Mouse (Mus musculus): ENCODE data around the gene Mtcp1. TPM values are rescaled to one million over a fixed set of nuclear protein-coding genes. Genes with fewer than 3 reads are reported as not detected.

Gene Mtcp1
- 11.4 and 12.1 TPM in 2 replicates for total RNA-seq (2021)
- long read RNA-seq, partial matches to known transcripts, result 0 of 2 reads
- long read RNA-seq, other reads (novel, unspliced or antisense), result 1 of 2 reads

- DNase-seq, result peak; percentile 83
Measured at GRCm38 (mm10) chrX:75415936-75416785, at the start of gene Mtcp1, which contains the start of the genes Cmc4 and Brcc3. Gene Mtcp1, minus strand, starts transcription at chrX:75416588. Gene Cmc4, minus strand, starts transcription at chrX:75416584. Gene Brcc3, plus strand, starts transcription at chrX:75416628.

- DNase-seq, result no peak
Measured at GRCm38 (mm10) chrX:75454597-75454996, 38.2 kb upstream of the Mtcp1 start.

DNA sequence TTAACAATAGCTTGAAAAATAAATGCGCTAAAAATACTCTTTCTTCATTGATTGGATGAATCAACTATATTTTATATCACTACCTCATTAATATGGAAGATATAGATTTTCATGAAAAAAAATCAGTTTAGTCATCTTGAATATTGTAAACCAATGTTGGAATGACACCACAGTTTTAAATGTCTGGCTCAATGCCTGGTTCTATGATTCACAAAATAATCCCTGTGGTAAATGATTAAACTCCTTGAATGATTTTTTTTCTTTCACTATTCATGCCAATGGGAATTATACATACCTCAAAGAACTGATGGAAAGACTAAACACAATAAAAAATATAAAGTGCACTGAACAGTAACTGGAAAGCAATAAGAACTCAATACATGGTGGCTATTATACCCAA is 6.7 kb downstream of the Mtcp1 start:
- DNase-seq, result no peak

DNA sequence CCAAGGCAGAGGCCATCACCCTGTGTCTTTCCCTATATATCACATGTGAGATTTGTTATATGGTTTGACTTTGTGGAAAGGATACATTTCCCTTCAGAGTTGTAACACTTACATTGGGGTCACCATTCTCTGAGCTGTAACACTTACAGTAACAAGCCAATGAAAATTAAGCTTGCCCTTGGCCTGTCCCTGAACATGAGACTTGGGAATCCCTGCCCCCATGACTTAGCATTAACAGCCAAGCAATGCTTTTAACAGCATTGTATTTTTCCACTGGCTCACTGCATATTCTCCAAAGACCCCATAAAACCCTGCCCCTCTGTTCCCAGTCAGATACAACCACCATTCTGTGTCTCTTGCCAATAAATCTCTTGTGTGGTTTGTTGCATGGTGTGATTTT is 13.0 kb downstream of the Mtcp1 start:
- DNase-seq, result no peak

DNA sequence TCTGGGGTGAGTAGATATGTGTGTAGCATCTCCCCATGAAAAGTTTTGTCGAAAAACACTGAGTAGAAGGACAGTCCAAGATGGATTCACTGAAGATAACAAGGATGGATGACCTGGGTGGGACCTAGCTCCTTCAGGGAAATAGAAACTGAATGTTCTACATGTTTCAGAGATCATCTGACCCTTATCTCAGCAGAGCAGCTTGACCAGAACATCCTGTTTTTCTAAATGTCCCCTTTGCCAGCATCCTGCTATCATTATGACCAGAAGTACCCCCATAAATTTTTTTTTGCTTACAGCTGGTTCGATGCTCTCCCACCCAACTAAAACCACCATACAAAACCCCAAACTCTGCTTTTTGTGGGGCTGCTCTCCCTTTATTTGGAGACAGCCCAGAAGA is 13.7 kb downstream of the Mtcp1 start:
- no peak for DNase-seq

DNA sequence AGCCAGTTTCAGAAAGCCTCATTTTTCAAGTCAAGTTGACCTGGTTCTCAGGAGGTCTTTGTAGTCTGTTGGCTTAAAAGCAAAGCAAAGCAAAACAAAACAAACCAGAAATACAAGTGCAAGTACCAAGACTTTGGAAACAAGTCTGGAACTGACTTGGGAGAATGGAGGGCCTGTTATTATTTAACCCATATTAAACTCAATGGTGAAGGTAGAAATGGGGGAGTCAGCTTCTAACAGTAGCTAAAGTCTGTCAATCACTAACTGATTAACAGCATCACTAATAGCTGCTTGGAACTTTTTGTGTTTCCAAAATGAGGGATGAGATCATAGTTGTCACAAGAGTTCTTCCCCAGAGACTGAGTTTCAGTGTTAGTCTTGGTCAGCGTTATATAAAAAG is 16.9 kb downstream of the Mtcp1 start:
- no peak for DNase-seq

GRCm38 (mm10) chrX:75382195-75382771 is 34.1 kb downstream of the Mtcp1 start, which contains the start of the genes Fundc2 and F8:
Gene Fundc2, plus strand, starts transcription at chrX:75382399.
Gene F8, minus strand, starts transcription at chrX:75382615.
- peak; percentile 71 for DNase-seq

DNA sequence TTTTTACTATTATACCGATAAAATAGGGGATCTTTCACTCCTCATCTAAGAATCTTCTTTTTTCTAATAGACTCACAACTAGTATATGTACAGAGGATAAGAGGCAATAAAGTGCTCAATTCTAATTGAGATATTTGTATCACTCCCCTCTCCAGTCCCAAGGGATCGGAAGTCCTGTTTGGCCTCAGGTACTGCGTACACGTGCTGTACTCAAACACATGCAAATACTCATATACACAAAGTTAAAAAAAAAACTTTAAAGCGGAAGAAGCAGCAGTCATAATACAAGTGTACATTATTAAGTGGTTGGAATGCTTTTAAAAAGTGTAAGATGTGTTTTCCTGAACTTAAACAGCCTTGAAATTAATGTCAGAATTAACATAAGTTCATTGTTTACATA is 34.7 kb downstream of the Mtcp1 start:
- no peak for DNase-seq

DNA sequence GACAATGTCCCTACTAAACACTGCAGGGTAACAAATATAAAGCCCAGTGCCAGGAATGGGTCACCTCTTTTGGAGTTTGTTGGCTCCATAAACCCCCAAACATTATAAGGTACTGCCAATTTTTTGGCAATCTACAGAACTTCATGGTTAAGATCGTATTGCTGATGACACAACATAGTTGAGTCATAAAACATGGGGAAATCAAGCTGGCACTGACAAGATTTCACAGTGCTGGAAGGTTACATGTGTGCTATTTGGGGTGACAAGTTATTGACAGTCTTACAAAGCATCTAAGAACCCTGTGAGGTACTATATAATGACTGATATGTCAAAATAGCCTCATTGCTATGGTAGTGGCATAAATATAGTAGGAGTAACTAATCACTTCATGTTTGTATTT is 35.2 kb downstream of the Mtcp1 start:
- no peak for DNase-seq

DNA sequence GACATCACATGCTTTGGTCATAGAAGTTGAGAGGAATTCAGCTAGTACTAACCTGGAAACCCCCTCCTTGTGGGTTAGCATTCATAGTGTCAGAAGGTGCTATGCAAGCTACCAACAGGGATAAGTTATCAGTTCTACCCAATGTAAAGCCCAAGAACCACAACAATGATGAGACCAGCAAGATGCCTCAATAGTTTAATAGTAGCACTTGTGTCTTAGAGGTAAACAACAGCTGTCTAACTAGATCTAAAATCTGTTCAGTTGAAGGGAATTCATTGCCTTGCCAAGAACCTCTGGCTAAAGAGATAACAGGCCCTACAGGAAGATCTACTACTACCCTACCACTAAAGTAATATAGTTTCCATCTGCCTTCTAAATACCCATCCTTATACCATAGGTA is 39.6 kb downstream of the Mtcp1 start:
- DNase-seq, result no peak

- no peak for DNase-seq
Measured at GRCm38 (mm10) chrX:75372666-75373425, 43.5 kb downstream of the Mtcp1 start.

GRCm38 (mm10) chrX:75370197-75370596 is 46.2 kb downstream of the Mtcp1 start:
- peak; percentile 9 for DNase-seq

Other genes with a start within 250 kb of the Mtcp1 start
- gene Fundc2, start 34.2 kb downstream of the Mtcp1 start, total RNA-seq (2021), result 66.9 and 76.7 TPM in 2 replicates
- gene F8, start 34.0 kb downstream of the Mtcp1 start, total RNA-seq (2021), result 6.8 and 9.9 TPM in 2 replicates
- 10.0 and 12.2 TPM in 2 replicates for gene Cmc4, start within 50 bp of the Mtcp1 start, total RNA-seq (2021)
- 27.7 and 29.1 TPM in 2 replicates for gene Brcc3, start within 50 bp of the Mtcp1 start, total RNA-seq (2021)
- gene Vbp1, start 97.7 kb upstream of the Mtcp1 start, total RNA-seq (2021), result 37.4 and 43.1 TPM in 2 replicates
- gene Rab39b, start 161.6 kb upstream of the Mtcp1 start, total RNA-seq (2021), result 0.95 and 1.3 TPM in 2 replicates